Mouse (Mus musculus): ENCODE measurements around the gene Tigar. TPM values are rescaled to one million over a fixed set of nuclear protein-coding genes. Genes with fewer than 3 reads are reported as not detected.

Gene Tigar
- polyA plus RNA-seq, 1 experiment from 2014 or later, result 6.9 TPM

DNA sequence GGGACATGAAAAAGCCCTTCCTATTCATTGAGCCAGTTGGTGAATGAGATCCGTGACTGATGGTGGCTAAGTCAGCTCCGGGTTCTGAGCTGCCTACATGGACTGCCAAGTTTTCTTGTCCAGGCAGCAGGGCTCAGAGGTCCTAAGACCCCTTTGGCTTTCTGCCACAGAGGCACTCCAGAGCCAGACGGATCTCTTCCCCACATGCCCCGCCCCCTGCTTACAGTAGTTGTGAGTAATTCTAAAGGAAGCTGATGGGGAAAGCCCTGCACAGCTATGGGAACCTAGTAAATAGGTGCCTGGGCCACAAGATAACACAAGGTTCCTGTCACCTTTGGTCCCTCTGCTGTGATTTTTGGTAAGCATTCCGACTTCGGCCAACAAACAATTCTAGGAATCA, 64.4 kb downstream of the Tigar start:
- Histone ChIP-seq H3K27ac (no peak overlapping the region), H3K9me3 (no peaks in the 10 kb centered on the region), H3K36me3 (no peaks in the 10 kb centered on the region), H3K27me3 (ENCODE audit: insufficient read depth, poor library complexity, severe bottlenecking) (no peaks in the 10 kb centered on the region), H3K4me3 (no peak overlapping the region), H3K4me1 (replicated peaks) (no peaks in the 10 kb centered on the region)
- DNase-seq (ENCODE audit: low spot score), result no peak
- WGBS, result 67% methylated on average over 6 of the region's 6 CpGs

Other genes with a start within 250 kb of the Tigar start
- gene Dyrk4, start 187.7 kb downstream of the Tigar start, polyA plus RNA-seq (2016; fragmentation: Nextera tagmentation; extraction: Ambion mirVana), result 0.10 TPM in 1 of 2 replicates, not detected in the other
- 70.6 and 72.8 TPM in 2 replicates for gene Rad51ap1, start 170.0 kb downstream of the Tigar start, polyA plus RNA-seq (2016; fragmentation: Nextera tagmentation; extraction: Ambion mirVana)
- 15.1 and 17.2 TPM in 2 replicates for gene D6Wsu163e, start 169.6 kb downstream of the Tigar start, polyA plus RNA-seq (2016; fragmentation: Nextera tagmentation; extraction: Ambion mirVana)
- gene Fgf6, start 94.0 kb downstream of the Tigar start, polyA plus RNA-seq (2016; fragmentation: Nextera tagmentation; extraction: Ambion mirVana), result not detected in 2 replicates
- 0.08 and 0.11 TPM in 2 replicates for gene Fgf23, start 36.7 kb downstream of the Tigar start, polyA plus RNA-seq (2016; fragmentation: Nextera tagmentation; extraction: Ambion mirVana)
- gene Ccnd2, start 42.6 kb upstream of the Tigar start, polyA plus RNA-seq (2016; fragmentation: Nextera tagmentation; extraction: Ambion mirVana), result 865 and 1,523 TPM in 2 replicates

Measured in hindbrain, embryonic 10.5 days (tissue).